Mouse (Mus musculus): ENCODE data around the gene Ust. TPM values are rescaled to one million over a fixed set of nuclear protein-coding genes. Genes with fewer than 3 reads are reported as not detected.

The Ust gene
- total and polyA plus RNA-seq, 3 experiments, result 3.4 to 7.6 (median 5.3) TPM

- no peak for DNase-seq
These were observed 294.0 kb downstream of the Ust start for GRCm38 (mm10) chr10:8224641-8225040.

- no peak for DNase-seq
These were observed 294.6 kb downstream of the Ust start for GRCm38 (mm10) chr10:8224046-8224445.

GRCm38 (mm10) chr10:8216946-8217345, 301.7 kb downstream of the Ust start:
- DNase-seq, result no peak

GRCm38 (mm10) chr10:8215181-8215580, 303.4 kb downstream of the Ust start:
- DNase-seq, result no peak

GRCm38 (mm10) chr10:8213906-8214421, 304.7 kb downstream of the Ust start:
- peak; percentile 83 for DNase-seq

- DNase-seq, result peak; percentile 36
These were observed 305.2 kb downstream of the Ust start for GRCm38 (mm10) chr10:8213266-8213905.

- DNase-seq, result no peak
These were observed 305.9 kb downstream of the Ust start for GRCm38 (mm10) chr10:8212611-8213226.

- no peak for DNase-seq
These were observed 306.9 kb downstream of the Ust start for GRCm38 (mm10) chr10:8211694-8212093.

GRCm38 (mm10) chr10:8210366-8210765, 308.3 kb downstream of the Ust start:
- DNase-seq, result no peak

GRCm38 (mm10) chr10:8207358-8207757, 311.3 kb downstream of the Ust start:
- no peak for DNase-seq

GRCm38 (mm10) chr10:8203681-8204080, 314.9 kb downstream of the Ust start:
- no peak for DNase-seq

- DNase-seq, result no peak
These were observed 318.8 kb downstream of the Ust start for GRCm38 (mm10) chr10:8199816-8200215.

- no peak for DNase-seq
These were observed 319.4 kb downstream of the Ust start for GRCm38 (mm10) chr10:8199026-8199756.

GRCm38 (mm10) chr10:8197661-8198060, 321.0 kb downstream of the Ust start:
- DNase-seq, result no peak

GRCm38 (mm10) chr10:8196300-8196699, 322.3 kb downstream of the Ust start:
- DNase-seq, result peak; percentile 69

- DNase-seq, result no peak
These were observed 322.9 kb downstream of the Ust start for GRCm38 (mm10) chr10:8195730-8196129.

GRCm38 (mm10) chr10:8189331-8189981, 329.2 kb downstream of the Ust start:
- no peak for DNase-seq

- no peak for DNase-seq
These were observed 333.0 kb downstream of the Ust start for GRCm38 (mm10) chr10:8185586-8185985.

GRCm38 (mm10) chr10:8184711-8185110, 333.9 kb downstream of the Ust start:
- no peak for DNase-seq

GRCm38 (mm10) chr10:8183171-8183570, 335.5 kb downstream of the Ust start:
- no peak for DNase-seq

GRCm38 (mm10) chr10:8181596-8182185, 336.9 kb downstream of the Ust start:
- no peak for DNase-seq

- DNase-seq, result no peak
These were observed 341.0 kb downstream of the Ust start for GRCm38 (mm10) chr10:8177618-8178017.

Measured in adrenal gland, adult 2 months (tissue).